Mouse (Mus musculus) midbrain, embryonic 12.5 days (tissue): ENCODE results near the gene Ildr1. TPM values are rescaled to one million over a fixed set of nuclear protein-coding genes. Genes with fewer than 3 reads are reported as not detected.

Source experiments
- ATAC-seq: fragments of 200-750 bp; cut with Nextera tagmentation; 2 replicates; pipeline ENCODE4 v1.8.0; 2017; ENCODE audit warnings: low read depth, moderate TSS enrichment, moderate library complexity; ENCODE audit not compliant: low FRiP score
- H3K27ac ChIP-seq: fragments of 300-500 bp; sonication (generic); replicated peaks from 2 replicates; pipeline ENCODE4 v1.5.1; 2016; ENCODE audit warnings: mild to moderate bottlenecking
- H3K27me3 ChIP-seq: fragments of 300-500 bp; sonication (generic); 2 replicates; pipeline ENCODE4 v1.6.1; 2016; ENCODE audit warnings: mild to moderate bottlenecking
- H3K36me3 ChIP-seq: fragments of 300-500 bp; sonication (generic); 2 replicates; pipeline ENCODE4 v1.6.1; 2016
- H3K4me1 ChIP-seq: fragments of 300-500 bp; sonication (generic); 2 replicates; pipeline ENCODE4 v1.6.1; 2016
- H3K4me2 ChIP-seq: fragments of 300-500 bp; sonication (generic); replicated peaks from 2 replicates; pipeline ENCODE4 v1.6.1; 2016; ENCODE audit warnings: mild to moderate bottlenecking, moderate library complexity
- H3K4me3 ChIP-seq: fragments of 300-500 bp; sonication (generic); 2 replicates; pipeline ENCODE4 v1.5.1; 2016; ENCODE audit warnings: mild to moderate bottlenecking
- H3K9ac ChIP-seq: fragments of 300-500 bp; sonication (generic); replicated peaks from 2 replicates; pipeline ENCODE4 v1.6.1; 2016; ENCODE audit warnings: mild to moderate bottlenecking, moderate library complexity
- H3K9me3 ChIP-seq: fragments of 300-500 bp; sonication (generic); 2 replicates; pipeline ENCODE4 v1.6.1; 2016; ENCODE audit warnings: mild to moderate bottlenecking
- WGBS: fragments of 180-500 bp; shearing (Covaris S2); methylation state at CpG from one replicate; pipeline ENCODE4 v1.1.7; 2016; 5-methylcytosine and 5-hydroxymethylcytosine counted together
- polyA plus RNA-seq: library from polyadenylated mRNA; unstranded; fragments of >200 nt; fragmentation: Nextera tagmentation; extraction: Ambion mirVana; gene quantifications from 2 replicates; pipeline ENCODE4 v1.2.1, GENCODE M21; 2016

The Ildr1 gene
- polyA plus RNA-seq, 1 experiment from 2014 or later = not detected

GRCm38 (mm10) chr16:36735421-36735820, 41.6 kb downstream of the Ildr1 start:
- H3K4me2 ChIP-seq = no peak overlapping the region
- no peak overlapping the region for H3K4me3 ChIP-seq
- H3K27ac ChIP-seq = no peak overlapping the region
- H3K36me3 ChIP-seq = no peaks in the 10 kb centered on the region
- H3K27me3 ChIP-seq = no peaks in the 10 kb centered on the region
- no peaks in the 10 kb centered on the region for H3K9me3 ChIP-seq
- 79% methylated on average over 3 of the region's 3 CpGs for WGBS
- no peak for ATAC-seq
- no peaks in the 10 kb centered on the region for H3K4me1 ChIP-seq
- H3K9ac ChIP-seq = no peak overlapping the region

GRCm38 (mm10) chr16:36739404-36739930, 45.7 kb downstream of the Ildr1 start:
- H3K4me3 ChIP-seq = no peak overlapping the region
- 32% methylated on average over 4 of the region's 4 CpGs for whole genome bisulfite sequencing
- no peak overlapping the region for H3K4me2 ChIP-seq
- H3K4me1 ChIP-seq = no peaks in the 10 kb centered on the region
- ATAC-seq = no peak
- no peak overlapping the region for H3K27ac ChIP-seq
- no peaks in the 10 kb centered on the region for H3K9me3 ChIP-seq
- H3K36me3 ChIP-seq = no peaks in the 10 kb centered on the region
- H3K9ac ChIP-seq = no peak overlapping the region
- H3K27me3 ChIP-seq = no peaks in the 10 kb centered on the region

DNA sequence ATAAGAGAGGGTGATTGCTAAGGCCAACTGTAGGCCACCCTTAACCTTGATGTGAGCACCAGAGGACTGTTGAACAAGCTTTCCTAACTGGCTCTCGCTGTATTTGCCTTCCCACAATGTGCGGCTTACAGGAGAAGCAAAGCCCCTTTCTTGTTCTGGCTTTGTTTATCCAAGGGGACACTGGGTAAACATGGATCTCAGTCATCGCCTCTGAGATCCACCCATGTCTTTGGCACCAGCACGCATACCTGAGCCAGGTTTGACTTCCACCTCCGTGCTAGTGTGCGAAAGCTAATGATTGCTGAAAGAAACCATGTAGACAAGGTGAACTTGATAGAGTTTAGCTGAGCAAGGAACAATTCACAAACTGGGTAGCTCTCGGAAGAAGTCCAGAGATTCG, 49.8 kb downstream of the Ildr1 start:
- WGBS = 84% methylated on average over 8 of the region's 8 CpGs
- no peaks in the 10 kb centered on the region for H3K27me3 ChIP-seq
- H3K9ac ChIP-seq = no peak overlapping the region
- no peak overlapping the region for H3K4me3 ChIP-seq
- no peak overlapping the region for H3K4me2 ChIP-seq
- no peak for ATAC-seq
- H3K36me3 ChIP-seq = no peaks in the 10 kb centered on the region
- no peak overlapping the region for H3K27ac ChIP-seq
- no peaks in the 10 kb centered on the region for H3K9me3 ChIP-seq
- no peaks in the 10 kb centered on the region for H3K4me1 ChIP-seq

- no peaks in the 10 kb centered on the region for H3K9me3 ChIP-seq
These were observed 53.3 kb downstream of the Ildr1 start for GRCm38 (mm10) chr16:36747068-36747467.

GRCm38 (mm10) chr16:36747767-36748166, 54.0 kb downstream of the Ildr1 start:
- no peak for ATAC-seq
- Histone ChIP-seq H3K9me3 (no peaks in the 10 kb centered on the region), H3K36me3 (no peaks in the 10 kb centered on the region), H3K9ac (no peak overlapping the region), H3K4me3 (no peak overlapping the region), H3K27ac (no peak overlapping the region), H3K4me2 (no peak overlapping the region), H3K4me1 (no peaks in the 10 kb centered on the region), H3K27me3 (no peaks in the 10 kb centered on the region)
- 74% methylated on average over 2 of the region's 2 CpGs for WGBS

More at GRCm38 (mm10) chr16:36747068-36747467, 53.3 kb downstream of the Ildr1 start:
- Histone ChIP-seq H3K9ac (no peak overlapping the region), H3K4me2 (no peak overlapping the region), H3K36me3 (no peaks in the 10 kb centered on the region), H3K4me1 (no peaks in the 10 kb centered on the region), H3K4me3 (no peak overlapping the region), H3K27me3 (no peaks in the 10 kb centered on the region), H3K27ac (no peak overlapping the region)
- WGBS = 87% methylated on average over 4 of the region's 4 CpGs
- ATAC-seq = no peak

GRCm38 (mm10) chr16:36751979-36752378, 58.2 kb downstream of the Ildr1 start:
- H3K27ac ChIP-seq = no peak overlapping the region
- 97% methylated on average over 3 of the region's 3 CpGs for WGBS
- ATAC-seq = no peak
- no peaks in the 10 kb centered on the region for H3K27me3 ChIP-seq
- no peaks in the 10 kb centered on the region for H3K9me3 ChIP-seq
- no peak overlapping the region for H3K4me2 ChIP-seq
- H3K4me1 ChIP-seq = no peaks in the 10 kb centered on the region
- no peaks in the 10 kb centered on the region for H3K36me3 ChIP-seq
- no peak overlapping the region for H3K4me3 ChIP-seq
- no peak overlapping the region for H3K9ac ChIP-seq

GRCm38 (mm10) chr16:36770191-36770771, 76.5 kb downstream of the Ildr1 start:
- Histone ChIP-seq H3K36me3 (no peaks in the 10 kb centered on the region), H3K4me1 (no peaks in the 10 kb centered on the region), H3K27ac (no peak overlapping the region), H3K9ac (no peak overlapping the region), H3K4me2 (no peak overlapping the region), H3K9me3 (no peaks in the 10 kb centered on the region), H3K27me3 (no peaks in the 10 kb centered on the region), H3K4me3 (no peak overlapping the region)
- ATAC-seq = no peak
- WGBS = 78% methylated on average over 8 of the region's 13 CpGs

DNA sequence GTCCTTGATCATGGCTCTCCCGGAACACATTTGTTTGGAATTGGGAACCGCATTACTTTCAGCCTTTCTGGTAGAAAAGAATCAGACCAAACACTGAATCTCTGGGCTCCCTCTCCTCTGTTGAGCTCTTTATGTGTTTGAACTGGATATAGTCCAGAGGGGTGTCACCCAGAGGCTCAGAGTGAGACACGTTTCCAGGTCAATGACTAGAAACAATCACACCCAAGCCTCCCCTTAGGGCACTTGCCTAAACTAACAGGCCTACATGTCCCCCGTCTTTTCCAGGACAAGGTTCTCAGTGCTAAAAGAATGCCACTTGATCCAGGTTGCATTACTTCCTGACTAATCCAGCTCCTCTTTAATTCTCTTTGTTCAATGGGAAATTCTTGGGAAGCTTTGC, 77.1 kb downstream of the Ildr1 start:
- Histone ChIP-seq H3K27me3 (no peaks in the 10 kb centered on the region), H3K9me3 (no peaks in the 10 kb centered on the region), H3K9ac (no peak overlapping the region), H3K4me3 (no peak overlapping the region), H3K4me1 (no peaks in the 10 kb centered on the region), H3K36me3 (no peaks in the 10 kb centered on the region), H3K4me2 (no peak overlapping the region), H3K27ac (no peak overlapping the region)
- 44% methylated on average over 4 of the region's 4 CpGs for WGBS
- no peak for ATAC-seq

DNA sequence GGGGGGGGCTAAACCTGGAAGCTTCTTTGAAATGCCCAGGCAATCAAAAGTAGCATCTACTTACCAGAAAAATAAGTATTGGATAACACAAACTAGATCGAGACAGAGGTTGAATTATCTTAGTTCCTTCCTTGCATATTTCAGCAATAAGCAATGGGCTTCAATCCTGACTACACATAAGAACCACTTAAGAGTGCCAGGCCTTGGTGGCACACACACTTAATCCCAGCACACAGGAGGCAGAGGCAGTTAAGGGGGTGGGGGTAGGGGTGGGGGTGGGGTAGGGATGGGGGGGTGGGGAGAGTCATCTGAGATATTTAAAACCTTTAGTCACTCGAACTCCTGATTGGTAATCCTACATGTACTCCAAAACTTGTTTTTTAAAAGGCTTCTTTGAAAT, 77.5 kb downstream of the Ildr1 start:
- no peak overlapping the region for H3K4me2 ChIP-seq
- no peaks in the 10 kb centered on the region for H3K36me3 ChIP-seq
- no peaks in the 10 kb centered on the region for H3K9me3 ChIP-seq
- H3K4me3 ChIP-seq = no peak overlapping the region
- no peak for ATAC-seq
- H3K27ac ChIP-seq = no peak overlapping the region
- H3K4me1 ChIP-seq = no peaks in the 10 kb centered on the region
- WGBS = 58% methylated on average over 2 of the region's 2 CpGs
- no peak overlapping the region for H3K9ac ChIP-seq
- no peaks in the 10 kb centered on the region for H3K27me3 ChIP-seq

- Histone ChIP-seq H3K27ac (no peak overlapping the region), H3K9ac (no peak overlapping the region), H3K27me3 (no peaks in the 10 kb centered on the region), H3K9me3 (no peaks in the 10 kb centered on the region), H3K4me1 (no peaks in the 10 kb centered on the region), H3K4me3 (no peak overlapping the region), H3K4me2 (no peak overlapping the region), H3K36me3 (no peaks in the 10 kb centered on the region)
- WGBS = 92% methylated on average over 3 of the region's 3 CpGs
- ATAC-seq = no peak
These were observed 77.9 kb downstream of the Ildr1 start for GRCm38 (mm10) chr16:36771703-36772102.

GRCm38 (mm10) chr16:36772996-36773395, 79.2 kb downstream of the Ildr1 start:
- ATAC-seq = no peak
- Histone ChIP-seq H3K27me3 (no peaks in the 10 kb centered on the region), H3K4me2 (no peak overlapping the region), H3K9ac (no peak overlapping the region), H3K36me3 (no peaks in the 10 kb centered on the region), H3K4me3 (no peak overlapping the region), H3K9me3 (no peaks in the 10 kb centered on the region), H3K4me1 (no peaks in the 10 kb centered on the region), H3K27ac (no peak overlapping the region)
- 94% methylated on average over 5 of the region's 5 CpGs for WGBS

- Histone ChIP-seq H3K4me1 (no peaks in the 10 kb centered on the region), H3K4me2 (no peak overlapping the region), H3K9ac (no peak overlapping the region), H3K36me3 (no peaks in the 10 kb centered on the region), H3K4me3 (no peak overlapping the region), H3K9me3 (no peaks in the 10 kb centered on the region), H3K27ac (no peak overlapping the region), H3K27me3 (no peaks in the 10 kb centered on the region)
- 81% methylated on average over 6 of the region's 6 CpGs for WGBS
- no peak for ATAC-seq
These were observed 81.9 kb downstream of the Ildr1 start for GRCm38 (mm10) chr16:36775658-36776057.
